Mouse (Mus musculus) heart, postnatal 10 days (tissue): Measurements from ENCODE around the gene Agap1. TPM values are rescaled to one million over a fixed set of nuclear protein-coding genes. Genes with fewer than 3 reads are reported as not detected.

Source experiments
- DNase-seq, 2 experiments: peaks; one replicate each; pipeline ENCODE4 v3.0.0; 2021
- intact Hi-C: fragments of 180-260 bp; cut with DNase I; formaldehyde crosslinking; loops from one replicate; pipeline ENCODE4 v1.15.1; 2025
- total RNA-seq, 2 experiments: library from RNA; stranded (reverse); gene quantifications; 2 replicates each; pipeline ENCODE4 v1.2.3; 2021

Agap1 gene
- total RNA-seq, 2 experiments from 2014 or later, result 54.4 to 57.6 TPM

DNA sequence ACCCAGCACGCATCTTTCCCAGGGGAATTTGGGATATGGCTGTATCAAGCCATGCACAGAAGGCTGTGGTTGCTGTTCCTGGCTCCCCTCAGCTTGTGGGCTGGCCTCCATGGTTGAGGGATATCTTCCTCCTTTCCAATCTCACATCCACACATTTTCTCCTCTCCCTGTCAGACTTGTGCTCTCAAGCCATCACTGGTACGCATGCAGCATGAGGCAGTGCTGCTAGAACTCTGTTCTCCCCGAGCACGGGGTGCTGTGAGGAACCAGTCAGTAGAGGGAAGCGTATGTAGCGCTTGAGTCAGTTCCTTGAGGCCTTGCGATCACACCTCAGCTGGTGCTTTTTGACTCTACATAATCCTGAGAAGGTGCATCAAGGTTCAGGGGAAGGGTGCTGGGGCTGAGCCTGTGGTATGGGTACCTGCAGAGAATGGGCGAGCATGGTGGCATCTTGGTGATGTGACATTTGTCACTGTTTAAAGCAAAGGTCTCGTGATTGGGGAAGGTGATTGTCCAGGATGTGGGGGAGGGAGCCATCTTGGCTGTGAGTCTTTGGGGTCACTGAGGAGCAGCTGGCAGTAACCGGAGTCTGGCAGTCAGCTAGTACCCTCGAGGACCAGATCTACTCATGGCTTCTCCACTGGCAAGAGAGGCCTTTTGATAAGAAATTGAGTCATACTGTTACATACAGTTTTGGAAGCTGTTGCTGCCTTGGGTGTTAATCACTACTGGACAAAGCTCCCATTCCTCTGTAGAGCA is 145.6 kb downstream of the Agap1 start:
- intact Hi-C loops, result no loop called here
- no peak for DNase-seq

DNA sequence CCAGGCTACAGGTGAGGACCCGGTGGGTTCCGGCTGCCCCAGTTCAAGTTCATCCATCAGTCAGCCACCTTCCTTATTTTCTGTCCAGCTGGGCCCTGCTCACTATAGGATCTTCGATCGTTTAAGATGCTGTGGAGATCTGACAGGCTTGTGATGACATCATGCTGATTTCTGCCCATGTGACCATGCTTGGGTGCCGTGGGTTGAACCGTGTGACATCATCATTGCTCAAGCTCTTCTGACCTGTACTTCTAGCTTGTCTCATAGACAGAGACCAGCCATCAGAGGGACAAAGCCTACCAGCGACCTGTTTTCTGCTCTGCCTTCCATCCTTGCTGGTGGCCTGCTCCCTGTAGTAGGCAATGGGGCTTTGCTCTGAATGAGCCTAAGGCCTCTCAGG is 146.7 kb downstream of the Agap1 start:
- intact Hi-C loops, result no loop called here
- no peak for DNase-seq

DNA sequence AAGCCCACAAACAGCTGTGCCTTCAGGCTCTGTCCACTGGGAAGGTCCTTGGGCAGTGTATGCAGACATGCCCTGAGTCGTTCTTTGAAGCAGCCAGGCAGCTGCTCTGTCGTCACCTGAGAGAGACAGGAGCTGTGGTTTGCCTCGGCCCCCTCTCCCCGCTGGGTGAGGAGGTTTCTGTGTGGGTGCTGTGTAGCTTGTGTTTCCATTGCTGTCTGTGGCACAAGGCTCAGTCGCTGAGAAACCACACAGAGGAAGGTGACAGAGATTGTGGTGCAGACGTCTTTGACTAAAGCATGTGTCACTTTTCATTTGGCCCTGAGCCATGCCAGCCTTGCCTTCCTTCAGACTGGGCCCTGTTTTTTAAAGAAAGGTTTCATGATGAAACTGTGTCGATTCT is 148.3 kb downstream of the Agap1 start:
- intact Hi-C loops, result no loop called here
- no peak for DNase-seq

- intact Hi-C loops, result loop anchor here (1.0 to 5.0 kb wide), 3 partner anchors 24 to 369 kb away; no protein-coding TSS in a partner anchor
Observed at GRCm38 (mm10) chr1:89606612-89607011, 152.0 kb downstream of the Agap1 start.

DNA sequence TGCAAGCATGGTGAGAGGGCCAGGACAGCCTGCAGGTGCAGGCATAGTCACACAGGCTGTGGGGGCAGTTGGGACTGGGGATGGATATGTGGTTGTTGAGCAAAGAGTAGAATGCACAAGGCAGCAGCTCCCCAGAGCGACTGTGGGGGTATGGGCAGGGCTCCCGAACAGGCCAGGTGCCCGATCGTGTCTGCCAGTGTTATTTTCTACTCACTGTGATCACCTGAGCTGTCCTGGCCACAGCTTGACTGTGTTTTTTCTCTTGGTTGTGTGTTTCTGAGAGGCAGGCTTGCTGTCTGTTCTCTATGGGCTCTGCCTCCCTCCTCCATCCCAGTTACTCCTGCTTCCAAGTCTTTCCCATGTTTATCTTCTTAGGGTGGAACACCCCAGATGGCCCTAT is 154.2 kb downstream of the Agap1 start:
- intact Hi-C loops, result loop anchor here (5.0 kb wide), 1 partner anchor 371 kb away; no protein-coding TSS in a partner anchor
- DNase-seq, result no peak

More at GRCm38 (mm10) chr1:89606612-89607011, 152.0 kb downstream of the Agap1 start:
- DNase-seq, result peak; percentile 77 to 83

GRCm38 (mm10) chr1:89609964-89610363 is 155.4 kb downstream of the Agap1 start:
- intact Hi-C loops, result loop anchor here (5.0 kb wide), 1 partner anchor 373 kb away; no protein-coding TSS in a partner anchor
- DNase-seq, result no peak

GRCm38 (mm10) chr1:89611521-89611920 is 156.9 kb downstream of the Agap1 start:
- intact Hi-C loops, result no loop called here
- no peak for DNase-seq

- intact Hi-C loops, result no loop called here
- peak in 1 of 2 experiments; percentile 44 for DNase-seq
Observed at GRCm38 (mm10) chr1:89613234-89613870, 158.7 kb downstream of the Agap1 start.

- DNase-seq, result no peak
- intact Hi-C loops, result no loop called here
Observed at GRCm38 (mm10) chr1:89616556-89616955, 161.9 kb downstream of the Agap1 start.

DNA sequence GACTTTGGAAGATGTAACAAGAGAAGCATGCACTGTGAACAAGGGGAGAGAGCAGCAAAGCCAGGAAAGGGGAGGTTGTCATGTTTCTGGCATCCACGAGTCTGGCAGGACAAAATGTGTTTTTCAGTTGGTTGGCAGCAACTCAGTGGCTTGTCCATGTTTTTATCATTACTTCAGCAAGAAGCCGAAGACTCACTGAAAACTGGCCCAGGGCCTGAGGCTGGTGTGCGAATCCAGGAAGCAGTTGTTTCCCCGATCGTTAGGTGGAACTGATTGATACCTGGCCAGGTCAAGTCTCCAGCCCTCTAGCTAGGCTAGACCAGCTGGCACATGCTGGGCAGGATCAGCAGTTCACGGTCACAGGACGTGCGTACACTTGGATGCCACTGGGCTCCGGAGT is 162.7 kb downstream of the Agap1 start:
- intact Hi-C loops, result no loop called here
- peak; percentile 71 to 73 for DNase-seq

DNA sequence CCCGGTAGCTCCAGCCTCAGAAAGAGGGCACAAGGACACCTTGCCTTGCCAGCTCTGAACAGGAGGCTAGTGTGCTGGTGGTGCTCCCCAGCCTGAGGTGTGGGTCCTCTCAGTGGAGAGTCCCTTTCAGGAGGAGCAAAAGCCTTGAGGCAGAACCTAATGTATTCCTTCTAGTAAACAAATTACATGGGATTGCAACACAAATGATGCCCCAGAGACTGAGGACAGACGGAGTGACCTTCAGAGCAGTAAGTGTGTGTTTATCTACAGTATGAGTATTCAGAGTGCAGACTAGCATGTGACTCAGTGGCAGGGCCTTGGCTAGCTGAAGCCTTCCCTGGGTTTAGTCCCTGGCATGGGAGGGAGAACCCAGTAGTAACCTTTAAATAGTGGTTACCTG is 165.4 kb downstream of the Agap1 start:
- DNase-seq, result peak in 1 of 2 experiments; percentile 62
- intact Hi-C loops, result no loop called here

- DNase-seq, result no peak
- intact Hi-C loops, result no loop called here
Observed at GRCm38 (mm10) chr1:89621014-89621791, 166.6 kb downstream of the Agap1 start.

DNA sequence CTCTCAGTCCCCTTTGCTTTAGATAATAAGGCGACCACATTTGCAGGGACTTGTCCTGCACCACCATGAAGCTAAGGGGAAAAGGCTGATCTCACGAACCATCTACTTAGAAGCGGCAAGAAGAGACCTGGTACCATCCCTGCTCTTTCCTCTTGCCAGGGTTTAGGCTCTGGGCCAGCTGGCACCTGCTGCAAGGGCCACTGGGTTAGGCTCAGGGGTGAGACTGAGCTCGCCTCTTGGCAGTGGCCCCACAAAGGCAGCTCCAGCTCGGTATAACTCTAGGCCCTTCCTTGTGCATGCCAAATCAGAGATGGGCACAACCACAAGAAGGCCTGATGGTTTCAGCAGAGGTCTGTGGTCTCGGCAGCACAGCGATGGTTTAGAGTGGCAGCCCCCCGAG is 167.3 kb downstream of the Agap1 start:
- DNase-seq, result peak; percentile 75 to 79
- intact Hi-C loops, result no loop called here

DNA sequence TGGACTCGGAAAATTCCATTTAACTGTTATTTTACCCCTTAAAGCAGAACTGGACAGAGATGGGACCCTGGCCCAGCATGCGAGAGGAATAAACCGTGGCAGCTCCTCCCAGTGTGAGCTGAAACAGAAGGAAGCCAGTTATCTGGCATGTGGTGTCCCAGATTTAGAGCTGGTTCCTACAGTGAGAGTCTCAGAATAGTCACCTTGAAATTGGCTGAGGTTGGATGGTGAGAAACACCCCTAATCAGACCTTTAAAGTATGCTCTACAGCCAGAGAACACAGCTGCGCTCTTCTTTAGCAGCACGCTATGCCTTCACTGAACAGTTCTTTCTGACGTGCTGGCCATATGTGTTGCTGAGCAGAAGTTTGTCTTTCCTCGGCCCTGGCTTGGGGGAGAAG is 168.2 kb downstream of the Agap1 start:
- DNase-seq, result peak in 1 of 2 experiments; percentile 51
- intact Hi-C loops, result no loop called here

DNA sequence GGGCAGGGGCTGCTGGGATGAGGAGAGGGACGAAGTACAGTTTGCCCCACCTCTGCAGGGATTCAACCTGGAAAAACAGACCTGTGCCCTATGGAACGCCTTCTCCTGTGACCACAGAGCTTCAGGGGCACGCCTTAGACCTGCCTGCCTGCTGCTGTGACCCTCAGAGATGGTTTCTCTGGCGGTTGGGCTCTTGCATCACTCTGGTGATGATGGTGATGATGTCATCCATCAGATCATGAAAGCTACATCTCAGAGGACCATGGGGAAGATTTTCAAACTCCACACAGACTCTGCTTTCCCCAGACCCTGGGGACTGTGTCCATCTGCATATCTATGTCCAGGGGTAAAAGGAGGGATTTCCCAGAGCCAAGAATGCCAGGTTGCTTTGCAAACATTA is 170.7 kb downstream of the Agap1 start:
- DNase-seq, result no peak
- intact Hi-C loops, result no loop called here

GRCm38 (mm10) chr1:89625967-89626366 is 171.4 kb downstream of the Agap1 start:
- DNase-seq, result no peak
- intact Hi-C loops, result no loop called here

GRCm38 (mm10) chr1:89626940-89627339 is 172.3 kb downstream of the Agap1 start:
- no peak for DNase-seq
- intact Hi-C loops, result no loop called here

GRCm38 (mm10) chr1:89627650-89628049 is 173.0 kb downstream of the Agap1 start:
- DNase-seq, result no peak
- intact Hi-C loops, result no loop called here

DNA sequence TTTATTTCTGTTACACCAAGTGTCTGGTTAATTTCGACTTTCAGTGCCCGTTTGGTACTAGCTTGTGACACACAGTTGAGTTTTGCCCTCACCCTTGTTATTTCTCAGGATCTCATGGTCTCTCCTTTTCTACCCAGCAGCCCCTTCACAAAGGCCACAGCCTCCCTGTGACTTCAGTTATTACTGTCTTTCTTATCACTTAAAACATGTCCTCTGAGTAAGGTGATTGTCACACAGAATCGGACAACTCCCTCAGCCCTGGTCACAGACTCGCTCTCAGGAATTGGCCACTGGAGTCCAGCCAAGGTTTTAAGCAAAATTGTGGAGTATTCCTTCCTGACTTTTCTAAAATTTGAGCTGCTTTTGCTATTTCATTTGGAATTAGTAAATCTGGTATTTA is 176.2 kb downstream of the Agap1 start:
- intact Hi-C loops, result loop anchor here (1.0 to 10.0 kb wide), 4 partner anchors 24 to 876 kb away; no protein-coding TSS in a partner anchor
- DNase-seq, result no peak

GRCm38 (mm10) chr1:89631747-89632146 is 177.1 kb downstream of the Agap1 start:
- DNase-seq, result peak; percentile 63 to 75
- intact Hi-C loops, result loop anchor here (1.0 to 10.0 kb wide), 3 partner anchors 25 to 877 kb away; no protein-coding TSS in a partner anchor

DNA sequence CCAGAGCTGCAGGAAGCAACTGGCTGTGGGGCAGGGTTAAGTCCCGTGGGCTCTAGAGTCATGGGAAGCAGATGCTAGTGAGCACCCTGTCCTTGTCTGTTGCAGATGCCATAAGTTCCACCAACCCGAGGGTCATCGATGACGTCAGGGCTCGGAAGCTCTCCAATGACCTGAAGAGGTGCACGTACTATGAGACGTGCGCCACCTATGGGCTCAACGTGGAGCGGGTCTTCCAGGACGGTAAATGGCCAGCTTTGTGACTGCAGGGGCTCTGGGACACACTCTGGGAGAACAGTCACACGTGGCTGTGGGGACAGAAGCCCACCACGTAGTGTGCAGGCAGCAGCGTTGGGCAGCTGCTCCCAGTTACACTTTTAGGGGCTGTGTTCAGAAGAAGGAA is 179.4 kb downstream of the Agap1 start:
- intact Hi-C loops, result loop anchor here (10.0 kb wide), 1 partner anchor 879 kb away; no protein-coding TSS in a partner anchor
- no peak for DNase-seq
